Mouse (Mus musculus) CD4-positive helper T cell, adult 2 months (primary cell): ENCODE results near the gene Slc9b1.

ENCODE experiments used
- DNase-seq: peaks from one replicate; pipeline ENCODE4 v3.0.0-alpha.2; 2012; ENCODE audit warnings: low read depth, missing footprints, low spot score

Slc9b1 gene

DNA sequence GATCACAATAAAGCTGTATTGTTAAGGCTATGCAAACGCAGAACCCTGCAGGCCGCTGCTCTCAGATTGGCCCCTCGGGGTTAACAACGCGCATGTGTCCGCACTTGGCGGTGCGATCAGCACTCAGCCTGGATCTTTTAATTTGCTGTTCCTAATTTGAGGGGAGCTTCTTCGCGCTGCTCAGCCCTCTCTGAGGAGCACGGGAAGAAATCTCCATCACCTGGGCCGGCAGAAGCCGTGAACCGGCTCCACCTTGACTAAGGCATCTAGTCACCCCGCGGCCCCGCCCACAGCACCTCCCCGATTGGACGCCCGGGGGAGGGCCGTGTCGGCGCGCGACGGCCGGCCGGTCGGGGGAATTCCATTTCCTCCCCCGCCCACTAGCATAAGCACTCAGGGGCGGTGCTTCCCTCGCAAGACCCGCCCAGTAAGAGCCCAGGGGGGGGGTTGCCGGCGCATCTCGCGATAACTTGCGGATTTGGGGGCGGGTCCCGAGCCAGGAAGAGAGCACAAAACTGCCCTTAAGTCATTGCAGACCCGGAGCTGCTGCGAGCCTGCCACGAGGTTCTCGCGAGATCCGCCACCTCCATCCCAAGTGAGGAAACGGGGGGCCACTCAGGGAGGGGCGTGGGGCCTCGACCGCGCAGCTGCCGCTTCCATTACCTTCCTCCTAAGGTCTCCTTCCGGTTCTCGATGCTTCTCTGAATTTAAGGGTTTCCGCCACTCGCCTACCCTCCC, 90.1 kb downstream of the Slc9b1 start, which contains the start of gene Ube2d3:
Ube2d3 (plus strand) TSS at position 392 of the 738 bp plus-strand sequence.
- peak; percentile 100 for DNase-seq

DNA sequence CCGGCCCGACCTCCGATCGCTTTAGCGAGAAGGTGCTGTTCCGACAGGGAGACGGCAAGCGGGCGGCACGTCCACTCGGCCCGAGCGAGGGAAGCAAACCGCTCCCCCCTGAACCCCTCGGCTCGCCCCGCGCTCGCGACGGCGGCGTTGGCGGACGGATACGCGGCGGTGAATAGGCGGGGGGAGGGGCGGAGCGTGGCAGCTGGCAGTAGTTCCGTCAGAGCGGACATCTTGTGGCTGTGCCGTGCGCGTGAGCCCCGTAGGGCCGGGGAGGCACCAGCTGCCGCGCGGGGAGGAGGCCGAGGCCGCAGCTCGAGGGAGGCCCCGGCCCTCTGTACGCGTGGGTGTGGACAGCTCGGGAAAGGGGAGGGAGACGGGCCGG, 90.7 kb downstream of the Slc9b1 start:
- peak; percentile 97 for DNase-seq

DNA sequence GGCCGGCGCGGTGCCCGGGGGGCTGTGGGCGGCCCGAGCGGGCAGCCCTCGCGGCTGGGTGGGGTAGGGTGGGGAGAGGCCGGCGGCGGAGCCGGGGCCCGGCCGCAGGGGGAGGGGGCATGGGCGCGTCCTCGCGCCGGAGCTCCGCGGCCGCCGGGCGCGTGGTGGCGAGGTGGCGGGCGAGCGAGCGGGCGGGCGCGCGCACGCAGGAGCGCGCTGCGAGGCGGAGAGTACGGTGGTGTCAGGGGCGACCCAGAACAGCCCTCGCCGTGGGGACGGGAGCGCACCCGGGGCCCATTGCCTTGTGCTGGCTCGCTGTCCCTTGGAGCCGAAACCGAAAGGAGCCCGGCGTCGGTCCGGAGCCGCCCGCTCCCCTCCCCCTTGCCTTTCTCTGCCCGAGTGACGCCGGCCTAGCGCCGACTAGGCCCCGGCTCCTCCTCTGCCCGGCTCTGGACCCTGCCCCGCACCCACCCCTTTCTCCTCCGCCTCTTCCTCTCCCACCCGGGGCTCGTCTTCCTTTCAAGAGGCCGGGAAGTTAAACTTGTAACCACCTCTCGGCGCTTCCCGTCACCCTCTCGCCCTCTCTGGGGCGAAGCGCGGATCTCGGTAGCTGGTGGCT, 91.2 kb downstream of the Slc9b1 start:
- DNase-seq = peak; percentile 95

DNA sequence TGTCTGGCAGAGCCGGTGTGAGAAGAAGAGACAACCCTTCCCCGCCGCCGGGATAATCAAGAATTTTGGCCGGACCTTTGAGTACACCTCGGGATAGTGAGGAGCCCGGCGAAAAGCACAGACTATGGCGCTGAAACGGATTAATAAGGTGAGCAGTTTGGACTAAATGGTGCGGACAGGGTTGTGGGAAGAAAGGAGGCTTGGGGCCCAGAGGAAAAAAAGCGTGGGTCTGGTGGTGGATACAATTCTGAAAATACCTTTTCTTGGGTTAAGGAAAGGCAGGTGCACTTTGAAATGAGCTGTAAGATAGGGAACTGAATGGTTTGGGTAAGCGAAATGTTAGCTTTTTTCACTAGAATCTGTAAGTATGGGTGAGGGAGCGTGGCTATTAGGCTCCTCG, 91.8 kb downstream of the Slc9b1 start:
- no peak for DNase-seq

DNA sequence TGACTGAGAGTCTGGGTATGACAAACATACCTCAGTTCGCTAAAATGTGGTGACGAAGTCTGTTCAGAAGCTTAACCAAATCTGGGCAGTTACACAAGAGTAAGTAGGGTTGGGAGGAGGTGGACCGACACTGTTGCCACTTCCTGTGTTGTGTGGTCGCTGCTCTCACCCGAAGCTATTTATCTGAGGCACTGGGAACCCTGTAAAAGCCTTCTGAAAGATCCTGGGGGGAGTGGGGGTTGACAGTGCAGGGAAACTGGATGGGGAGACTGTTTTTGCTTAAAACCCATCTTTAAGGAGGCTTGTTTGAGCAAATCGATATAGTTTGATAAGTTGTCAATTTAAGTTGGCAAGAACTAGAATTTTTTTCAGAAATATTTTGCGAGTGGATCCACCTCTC, 92.4 kb downstream of the Slc9b1 start:
- peak; percentile 86 for DNase-seq

DNA sequence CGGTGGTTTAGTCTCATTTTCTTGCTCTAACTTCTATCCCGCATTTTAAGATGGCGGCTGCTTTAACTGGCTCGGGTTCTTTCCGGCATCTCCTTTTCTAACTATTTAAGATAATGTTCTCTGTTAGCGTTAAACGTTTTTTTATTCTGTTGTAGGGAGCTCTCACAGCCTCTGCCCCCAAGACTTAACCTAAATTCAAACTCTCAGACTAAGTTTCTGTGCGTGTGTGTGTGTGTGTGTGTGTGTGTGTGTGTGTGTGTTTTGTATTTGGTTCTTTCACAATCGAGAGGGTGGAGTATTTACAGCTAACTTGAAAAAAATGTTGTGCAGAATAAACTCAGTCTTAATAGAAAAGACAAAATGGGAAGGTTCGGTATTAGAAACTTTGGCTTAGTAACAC, 92.8 kb downstream of the Slc9b1 start:
- DNase-seq = no peak

DNA sequence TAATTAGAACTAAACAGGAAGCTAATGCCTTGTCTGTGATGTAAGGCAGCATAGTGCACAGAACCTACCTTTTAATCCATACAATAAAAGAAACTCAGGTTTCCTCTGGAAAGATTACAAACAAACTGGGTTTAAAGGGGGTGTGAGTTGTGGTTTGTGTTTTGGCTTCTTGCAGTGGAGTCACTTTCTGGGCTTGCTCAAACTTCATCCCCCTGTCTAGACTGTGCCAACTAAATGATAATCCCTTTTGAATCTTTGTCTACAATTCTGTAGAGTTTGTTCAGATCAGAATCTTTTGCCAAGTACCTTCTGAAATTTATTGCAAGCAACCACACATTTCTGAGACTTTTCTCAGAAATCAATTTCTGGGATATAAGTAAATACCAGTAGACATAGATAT, 97.1 kb downstream of the Slc9b1 start:
- peak; percentile 28 for DNase-seq
